Mouse (Mus musculus) ZHBTc4 (cell line): ENCODE measurements at regions not wholly inside any gene's neighbourhood (a gene's known extent, or its start where the extent isn't known, plus 50 kb on each side); places are given as distances from the start of the nearest gene placed in this dataset.

Source experiments
- DNase-seq: peaks from one replicate; pipeline ENCODE4 v3.0.0-alpha.2; 2011; ENCODE audit warnings: low read depth, low spot score

- no peak for DNase-seq
Observed at GRCm38 (mm10) chr15:59207976-59208375, 318.9 kb downstream of the Gm49356 start.

GRCm38 (mm10) chr15:59212362-59212761, 323.3 kb downstream of the Gm49356 start:
- DNase-seq: no peak

- DNase-seq: no peak
Observed at GRCm38 (mm10) chr15:59214096-59214495, 325.0 kb downstream of the Gm49356 start.

GRCm38 (mm10) chr15:59215239-59215638, 326.1 kb downstream of the Gm49356 start:
- no peak for DNase-seq

GRCm38 (mm10) chr15:59217481-59217880, 328.4 kb downstream of the Gm49356 start:
- DNase-seq: no peak

- DNase-seq: no peak
Observed at GRCm38 (mm10) chr15:59218916-59219315, 329.8 kb downstream of the Gm49356 start.

- no peak for DNase-seq
Observed at GRCm38 (mm10) chr15:59225637-59226036, 336.5 kb downstream of the Gm49356 start.

GRCm38 (mm10) chr15:59227293-59227692, 338.2 kb downstream of the Gm49356 start:
- DNase-seq: no peak

GRCm38 (mm10) chr15:59230536-59230935, 341.4 kb downstream of the Gm49356 start:
- DNase-seq: no peak

GRCm38 (mm10) chr15:59231703-59232102, 342.6 kb downstream of the Gm49356 start:
- DNase-seq: no peak

GRCm38 (mm10) chr15:59232290-59232689, 343.2 kb downstream of the Gm49356 start:
- DNase-seq: no peak

GRCm38 (mm10) chr15:59237446-59238161, 348.5 kb downstream of the Gm49356 start:
- DNase-seq: no peak

- no peak for DNase-seq
Observed at GRCm38 (mm10) chr15:59241752-59242151, 352.7 kb downstream of the Gm49356 start.

GRCm38 (mm10) chr15:59245927-59246649, 357.0 kb downstream of the Gm49356 start:
- peak; percentile 18 for DNase-seq

- DNase-seq: no peak
Observed at GRCm38 (mm10) chr15:59248477-59249260, 359.6 kb downstream of the Gm49356 start.

GRCm38 (mm10) chr15:59261380-59261779, 372.3 kb downstream of the Gm49356 start:
- no peak for DNase-seq

- no peak for DNase-seq
Observed at GRCm38 (mm10) chr15:59262380-59262779, 373.3 kb downstream of the Gm49356 start.

- DNase-seq: no peak
Observed at GRCm38 (mm10) chr15:59263433-59264328, 374.6 kb downstream of the Gm49356 start.
